Mouse (Mus musculus) urinary bladder, postnatal 0 days (tissue): Measurements from ENCODE around the gene Piwil1. TPM values are rescaled to one million over a fixed set of nuclear protein-coding genes. Genes with fewer than 3 reads are reported as not detected.

Source experiments
- polyA plus RNA-seq: library from polyadenylated mRNA; unstranded; fragments of >200 nt; fragmentation: Nextera tagmentation; extraction: Ambion mirVana; gene quantifications from 2 replicates; pipeline ENCODE4 v1.2.1, GENCODE M21; 2015

Gene Piwil1
- polyA plus RNA-seq = not detected in 2 replicates

GRCm38 (mm10) chr5:128702224-128702623, at the start of gene Piwil1:
TSS of gene Piwil1 (plus strand) at chr5:128702524.

Other genes starting within 250 kb of the Piwil1 start
- gene Fzd10, start 101.7 kb upstream of the Piwil1 start, polyA plus RNA-seq = 0.25 and 0.29 TPM in 2 replicates